Mouse (Mus musculus): ENCODE measurements around the gene Gm6205.
"Not testable (repeated sequence)": the region's sequence is repeated elsewhere in the genome, so short reads cannot be mapped to it uniquely, and the experiment has no call there.

Gm6205 gene

GRCm38 (mm10) chr5:94648082-94648481 lies at the start of gene Gm6205:
Gm6205 (plus strand) TSS chr5:94648382.
- POLR2A ChIA-PET, CTCF ChIA-PET: not testable (repeated sequence)

GRCm38 (mm10) chr5:94616242-94616641 lies 31.9 kb upstream of the Gm6205 start, which contains the start of gene Gm3147:
Gm3147 (minus strand) TSS chr5:94616342.
- CTCF ChIA-PET, POLR2A ChIA-PET: not testable (repeated sequence)

- CTCF ChIA-PET, POLR2A ChIA-PET: not testable (repeated sequence)
Measured at GRCm38 (mm10) chr5:94623679-94624078, 24.5 kb upstream of the Gm6205 start, which contains the start of gene Gm6509. Gm6509 (plus strand) TSS chr5:94623979.
